Mouse (Mus musculus) spleen, postnatal 14 days (tissue): ENCODE measurements around the gene Ceacam15.
"Not testable (repeated sequence)": the region's sequence is repeated elsewhere in the genome, so short reads cannot be mapped to it uniquely, and the experiment has no call there.

Experiments used
- DNase-seq, 2 experiments: peaks; one replicate each; pipeline ENCODE4 v3.0.0; 2021 to 2022; ENCODE audit warnings: low spot score in 2 of 2

Ceacam15 gene

GRCm38 (mm10) chr7:16675605-16676004, at the start of gene Ceacam15:
Ceacam15 (minus strand) TSS chr7:16675705.
- no peak for DNase-seq

- not testable (repeated sequence) for DNase-seq
Observed at GRCm38 (mm10) chr7:16722490-16722889, 47.0 kb upstream of the Ceacam15 start.

- no peak for DNase-seq
Observed at GRCm38 (mm10) chr7:16721629-16722028, 46.1 kb upstream of the Ceacam15 start, which contains the start of gene Ceacam9. Ceacam9 (plus strand) TSS chr7:16721929.

- not testable (repeated sequence) for DNase-seq
Observed at GRCm38 (mm10) chr7:16716456-16717152, 41.1 kb upstream of the Ceacam15 start.

- no peak for DNase-seq
Observed at GRCm38 (mm10) chr7:16712633-16713415, 37.3 kb upstream of the Ceacam15 start.

GRCm38 (mm10) chr7:16710604-16711003, 35.1 kb upstream of the Ceacam15 start:
- DNase-seq = no peak

- no peak for DNase-seq
Observed at GRCm38 (mm10) chr7:16708244-16708643, 32.7 kb upstream of the Ceacam15 start.

GRCm38 (mm10) chr7:16706385-16706784, 30.9 kb upstream of the Ceacam15 start:
- no peak for DNase-seq

- DNase-seq = no peak
Observed at GRCm38 (mm10) chr7:16700583-16700982, 25.1 kb upstream of the Ceacam15 start.

GRCm38 (mm10) chr7:16699042-16699441, 23.5 kb upstream of the Ceacam15 start:
- DNase-seq = no peak

GRCm38 (mm10) chr7:16695025-16695424, 19.5 kb upstream of the Ceacam15 start:
- DNase-seq = peak in 1 of 2 experiments; percentile 25

- no peak for DNase-seq
Observed at GRCm38 (mm10) chr7:16689196-16689595, 13.7 kb upstream of the Ceacam15 start.

- DNase-seq = not testable (repeated sequence)
Observed at GRCm38 (mm10) chr7:16680194-16680593, 4.7 kb upstream of the Ceacam15 start.

GRCm38 (mm10) chr7:16674699-16675098, 806 bp downstream of the Ceacam15 start:
- not testable (repeated sequence) for DNase-seq

GRCm38 (mm10) chr7:16673823-16674222, 1.7 kb downstream of the Ceacam15 start:
- DNase-seq = no peak

- not testable (repeated sequence) for DNase-seq
Observed at GRCm38 (mm10) chr7:16668331-16668930, 7.1 kb downstream of the Ceacam15 start.

GRCm38 (mm10) chr7:16644260-16644659, 31.2 kb downstream of the Ceacam15 start:
- no peak for DNase-seq

- DNase-seq = not testable (repeated sequence)
Observed at GRCm38 (mm10) chr7:16643106-16643505, 32.4 kb downstream of the Ceacam15 start.

- DNase-seq = no peak
Observed at GRCm38 (mm10) chr7:16639028-16639427, 36.5 kb downstream of the Ceacam15 start.

- no peak for DNase-seq
Observed at GRCm38 (mm10) chr7:16635116-16635515, 40.4 kb downstream of the Ceacam15 start.

- DNase-seq = not testable (repeated sequence)
Observed at GRCm38 (mm10) chr7:16633913-16634312, 41.6 kb downstream of the Ceacam15 start.

- no peak for DNase-seq
Observed at GRCm38 (mm10) chr7:16631932-16632331, 43.6 kb downstream of the Ceacam15 start.
